Mouse (Mus musculus): ENCODE measurements around the gene Ubxn2a. TPM values are rescaled to one million over a fixed set of nuclear protein-coding genes. Genes with fewer than 3 reads are reported as not detected.
A peak's percentile ranks its signal among the peaks of the same experiment; 100 is the strongest.
"Not testable (repeated sequence)": the region's sequence is repeated elsewhere in the genome, so short reads cannot be mapped to it uniquely, and the experiment has no call there.

Ubxn2a gene
- polyA plus RNA-seq, 1 experiment = 116 TPM

- Histone ChIP-seq H3K4me1 (ENCODE audit: control insufficient read depth, insufficient read depth, insufficient read length, low read length) (no peaks in the 10 kb centered on the region), H3K27ac (replicated peaks; ENCODE audit: low read depth, low read length) (no peak overlapping the region), H3K4me3 (ENCODE audit: insufficient read depth, low read depth, low read length) (no peak overlapping the region)
Measured at GRCm38 (mm10) chr12:4898024-4898423, 9.5 kb downstream of the Ubxn2a start.

DNA sequence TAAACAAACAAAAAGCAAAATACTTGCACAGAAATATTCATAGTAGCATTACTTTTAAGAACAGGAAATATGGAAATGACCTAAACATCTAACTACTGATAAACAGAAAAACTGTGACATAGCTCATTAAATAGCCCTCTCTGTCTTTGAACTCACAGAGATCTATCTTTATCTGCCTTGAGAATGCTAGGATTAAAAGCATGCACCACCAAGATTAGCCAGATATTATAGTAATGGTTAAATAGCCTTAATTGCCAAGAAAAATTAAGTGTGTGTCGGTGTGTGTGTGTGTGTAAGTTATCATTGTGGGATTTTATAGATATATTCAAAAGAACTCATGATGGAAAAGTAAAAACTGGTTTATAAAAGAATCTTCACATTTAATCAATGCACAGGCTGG, 17.6 kb downstream of the Ubxn2a start:
- H3K4me3 ChIP-seq (ENCODE audit: insufficient read depth, low read depth, low read length) = no peak overlapping the region
- H3K27ac ChIP-seq (replicated peaks; ENCODE audit: low read depth, low read length) = no peak overlapping the region
- no peaks in the 10 kb centered on the region for H3K4me1 ChIP-seq (ENCODE audit: control insufficient read depth, insufficient read depth, insufficient read length, low read length)

DNA sequence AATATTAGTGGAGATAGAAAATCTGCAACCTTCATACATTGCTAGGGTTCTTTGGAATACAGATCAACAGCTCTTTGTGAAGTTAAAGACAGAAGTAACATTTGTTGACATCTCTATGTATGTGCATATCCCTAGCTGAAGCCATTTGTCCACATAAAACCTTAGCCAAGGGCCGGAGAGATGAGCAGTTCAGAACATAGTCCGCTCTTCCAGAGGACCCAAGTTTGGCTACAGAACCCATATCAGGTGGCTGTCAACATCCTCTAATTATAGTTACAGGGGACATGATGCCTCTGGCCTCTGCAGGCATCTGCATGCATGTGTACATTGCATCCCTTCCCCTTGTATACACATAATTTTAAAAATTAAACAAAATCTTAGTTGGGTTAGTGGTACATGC, 18.3 kb downstream of the Ubxn2a start:
- H3K27ac ChIP-seq (replicated peaks; ENCODE audit: low read depth, low read length) = no peak overlapping the region

DNA sequence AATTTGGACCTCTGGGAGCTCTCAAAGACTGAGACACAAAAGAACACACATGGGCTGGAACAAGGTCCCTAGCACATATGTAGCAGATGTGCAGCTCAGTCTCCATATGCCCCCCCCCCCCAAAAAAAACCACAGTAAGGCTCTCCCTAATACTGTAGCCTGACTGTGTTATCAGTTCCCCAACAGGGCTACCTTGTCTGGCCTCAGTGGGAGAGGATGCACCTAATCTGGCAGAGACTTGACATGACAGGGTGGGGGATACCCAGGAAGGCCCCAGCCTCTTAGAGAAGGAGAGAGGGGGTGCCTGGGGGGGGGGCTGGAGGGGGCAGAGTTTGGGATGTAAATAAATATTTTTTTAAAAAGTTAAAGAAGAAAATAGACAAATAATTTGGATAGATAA, 18.8 kb downstream of the Ubxn2a start:
- Histone ChIP-seq H3K27ac (replicated peaks; ENCODE audit: low read depth, low read length) (no peak overlapping the region), H3K4me1 (ENCODE audit: control insufficient read depth, insufficient read depth, insufficient read length, low read length) (no peaks in the 10 kb centered on the region), H3K4me3 (ENCODE audit: insufficient read depth, low read depth, low read length) (no peak overlapping the region)

More for the DNA sequence above, 18.3 kb downstream of the Ubxn2a start:
- H3K4me1 ChIP-seq (ENCODE audit: control insufficient read depth, insufficient read depth, insufficient read length, low read length) = no peaks in the 10 kb centered on the region
- no peak overlapping the region for H3K4me3 ChIP-seq (ENCODE audit: insufficient read depth, low read depth, low read length)

DNA sequence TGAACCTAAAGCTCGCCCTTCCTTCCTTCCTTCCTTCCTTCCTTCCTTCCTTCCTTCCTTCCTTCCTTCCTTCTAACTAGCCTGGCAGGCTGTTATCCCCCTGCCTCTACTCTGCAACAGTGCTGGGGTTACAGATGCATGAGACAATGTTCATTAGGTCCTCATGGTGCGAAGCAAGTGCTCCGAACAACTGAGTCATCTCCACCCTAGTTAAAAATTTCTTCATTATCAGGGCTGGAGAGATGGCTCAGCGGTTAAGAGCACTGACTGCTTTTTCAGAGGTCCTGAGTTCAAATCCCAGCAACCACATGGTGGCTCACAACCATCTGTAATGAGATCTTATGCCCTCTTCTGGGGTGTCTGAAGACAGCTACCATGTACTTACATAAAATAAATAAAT, 20.9 kb downstream of the Ubxn2a start:
- not testable (repeated sequence) for H3K4me1 ChIP-seq (ENCODE audit: control insufficient read depth, insufficient read depth, insufficient read length, low read length); H3K27ac ChIP-seq (replicated peaks; ENCODE audit: low read depth, low read length); H3K4me3 ChIP-seq (ENCODE audit: insufficient read depth, low read depth, low read length)

GRCm38 (mm10) chr12:4885062-4885461, 22.4 kb downstream of the Ubxn2a start:
- H3K27ac ChIP-seq (replicated peaks; ENCODE audit: low read depth, low read length) = no peak overlapping the region
- no peak overlapping the region for H3K4me3 ChIP-seq (ENCODE audit: insufficient read depth, low read depth, low read length)

DNA sequence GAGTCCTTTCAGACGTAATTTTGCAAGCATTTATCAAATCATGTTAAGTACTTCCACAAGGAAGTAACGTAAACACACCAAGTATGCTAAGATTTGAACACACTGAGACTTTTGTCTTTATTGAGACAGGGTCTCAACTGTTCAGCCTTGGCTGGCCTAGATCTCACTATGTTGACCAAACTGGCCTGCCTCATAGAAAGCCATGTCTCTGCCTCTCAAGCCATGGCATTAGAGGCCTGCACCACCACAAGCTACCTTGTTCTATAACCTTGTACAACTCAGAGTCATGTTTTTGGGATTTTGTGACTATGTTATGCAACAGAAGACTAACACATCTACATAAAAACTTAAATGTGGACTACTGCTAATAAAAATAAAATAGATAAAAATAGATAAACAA, 25.4 kb downstream of the Ubxn2a start:
- Histone ChIP-seq H3K4me1 (ENCODE audit: control insufficient read depth, insufficient read depth, insufficient read length, low read length) (no peaks in the 10 kb centered on the region), H3K4me3 (ENCODE audit: insufficient read depth, low read depth, low read length) (no peak overlapping the region), H3K27ac (replicated peaks; ENCODE audit: low read depth, low read length) (no peak overlapping the region)

More at GRCm38 (mm10) chr12:4885062-4885461, 22.4 kb downstream of the Ubxn2a start:
- H3K4me1 ChIP-seq (ENCODE audit: control insufficient read depth, insufficient read depth, insufficient read length, low read length) = no peaks in the 10 kb centered on the region

DNA sequence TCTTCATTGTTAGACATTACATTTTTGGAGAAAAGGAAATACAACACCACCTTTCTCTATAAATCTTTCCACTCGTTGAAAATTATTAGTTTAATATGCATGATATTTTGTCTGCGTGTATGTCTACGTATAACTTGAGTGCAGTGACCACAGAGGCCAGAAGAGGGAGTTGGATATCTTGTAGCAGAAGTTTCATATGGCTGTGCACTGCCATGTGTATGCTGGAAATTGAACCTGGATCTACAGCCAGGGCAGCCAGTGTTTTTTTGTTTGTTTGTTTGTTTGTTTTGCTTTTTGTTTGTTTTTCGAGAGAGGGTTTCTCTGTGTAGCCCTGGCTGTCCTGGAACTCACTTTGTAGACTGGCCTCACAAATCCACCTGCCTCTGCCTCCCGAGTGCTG, 28.5 kb downstream of the Ubxn2a start:
- Histone ChIP-seq H3K27ac (replicated peaks; ENCODE audit: low read depth, low read length) (no peak overlapping the region), H3K4me1 (ENCODE audit: control insufficient read depth, insufficient read depth, insufficient read length, low read length) (no peaks in the 10 kb centered on the region), H3K4me3 (ENCODE audit: insufficient read depth, low read depth, low read length) (no peak overlapping the region)

GRCm38 (mm10) chr12:4878296-4878783, 29.2 kb downstream of the Ubxn2a start:
- H3K4me3 ChIP-seq (ENCODE audit: insufficient read depth, low read depth, low read length) = no peak overlapping the region
- H3K4me1 ChIP-seq (ENCODE audit: control insufficient read depth, insufficient read depth, insufficient read length, low read length) = no peaks in the 10 kb centered on the region
- H3K27ac ChIP-seq (replicated peaks; ENCODE audit: low read depth, low read length) = no peak overlapping the region

DNA sequence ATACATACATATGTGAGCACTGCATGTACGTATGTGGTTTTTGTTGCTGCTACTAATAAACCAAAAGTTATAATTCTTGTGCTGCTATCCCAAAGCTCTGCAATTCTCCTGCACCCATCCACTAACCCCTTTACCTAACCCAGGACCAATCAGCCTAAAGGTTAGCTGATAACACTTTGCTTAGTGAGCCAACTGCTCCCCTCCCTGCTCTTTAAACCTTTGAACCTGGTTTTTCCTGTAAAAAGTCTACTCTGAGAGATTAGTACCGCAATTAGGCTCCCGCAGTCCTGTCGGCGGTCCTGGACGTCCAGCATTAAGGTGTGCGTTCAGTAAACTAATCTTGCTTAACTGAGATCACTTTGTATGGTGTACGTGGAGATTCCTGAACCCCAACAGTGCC, 31.9 kb downstream of the Ubxn2a start:
- Histone ChIP-seq H3K4me1 (ENCODE audit: control insufficient read depth, insufficient read depth, insufficient read length, low read length) (no peaks in the 10 kb centered on the region), H3K4me3 (ENCODE audit: insufficient read depth, low read depth, low read length) (no peak overlapping the region), H3K27ac (replicated peaks; ENCODE audit: low read depth, low read length) (no peak overlapping the region)

GRCm38 (mm10) chr12:4874161-4874927, 33.2 kb downstream of the Ubxn2a start, which contains the start of gene Mfsd2b:
Gene Mfsd2b (minus strand): TSS chr12:4874359.
- H3K4me1 ChIP-seq (ENCODE audit: control insufficient read depth, insufficient read depth, insufficient read length, low read length) = no peaks in the 10 kb centered on the region
- peak within 1 kb of the TSS; percentile 32; the same call in 1 of the 2 replicates for H3K4me3 ChIP-seq (ENCODE audit: insufficient read depth, low read depth, low read length)
- H3K27ac ChIP-seq (replicated peaks; ENCODE audit: low read depth, low read length) = no peak within 1 kb of the TSS

GRCm38 (mm10) chr12:4873531-4873930, 34.0 kb downstream of the Ubxn2a start:
- no peak overlapping the region for H3K27ac ChIP-seq (replicated peaks; ENCODE audit: low read depth, low read length)
- H3K4me1 ChIP-seq (ENCODE audit: control insufficient read depth, insufficient read depth, insufficient read length, low read length) = no peaks in the 10 kb centered on the region
- H3K4me3 ChIP-seq (ENCODE audit: insufficient read depth, low read depth, low read length) = no peak overlapping the region

GRCm38 (mm10) chr12:4872983-4873477, 34.5 kb downstream of the Ubxn2a start:
- H3K4me3 ChIP-seq (ENCODE audit: insufficient read depth, low read depth, low read length) = no peak overlapping the region
- no peak overlapping the region for H3K27ac ChIP-seq (replicated peaks; ENCODE audit: low read depth, low read length)
- H3K4me1 ChIP-seq (ENCODE audit: control insufficient read depth, insufficient read depth, insufficient read length, low read length) = no peaks in the 10 kb centered on the region

GRCm38 (mm10) chr12:4872273-4872672, 35.2 kb downstream of the Ubxn2a start:
- no peak overlapping the region for H3K27ac ChIP-seq (replicated peaks; ENCODE audit: low read depth, low read length)
- H3K4me3 ChIP-seq (ENCODE audit: insufficient read depth, low read depth, low read length) = no peak overlapping the region
- H3K4me1 ChIP-seq (ENCODE audit: control insufficient read depth, insufficient read depth, insufficient read length, low read length) = no peaks in the 10 kb centered on the region

GRCm38 (mm10) chr12:4871260-4871659, 36.2 kb downstream of the Ubxn2a start:
- no peak overlapping the region for H3K27ac ChIP-seq (replicated peaks; ENCODE audit: low read depth, low read length)
- H3K4me1 ChIP-seq (ENCODE audit: control insufficient read depth, insufficient read depth, insufficient read length, low read length) = no peaks in the 10 kb centered on the region
- no peak overlapping the region for H3K4me3 ChIP-seq (ENCODE audit: insufficient read depth, low read depth, low read length)

GRCm38 (mm10) chr12:4868924-4869323, 38.6 kb downstream of the Ubxn2a start:
- Histone ChIP-seq H3K4me3 (ENCODE audit: insufficient read depth, low read depth, low read length) (no peak overlapping the region), H3K4me1 (ENCODE audit: control insufficient read depth, insufficient read depth, insufficient read length, low read length) (no peaks in the 10 kb centered on the region)

More at GRCm38 (mm10) chr12:4868924-4869323, 38.6 kb downstream of the Ubxn2a start:
- H3K27ac ChIP-seq (replicated peaks; ENCODE audit: low read depth, low read length) = no peak overlapping the region
